Mouse (Mus musculus) kidney, adult 2 months (tissue): ENCODE measurements around the gene Fhl4. TPM values are rescaled to one million over a fixed set of nuclear protein-coding genes. Genes with fewer than 3 reads are reported as not detected.

ENCODE experiments used
- DNase-seq: peaks from one replicate; pipeline ENCODE4 v3.0.0; 2021
- H3K27ac ChIP-seq: fragments of 200-500 bp; 2 replicates; pipeline ENCODE4 v1.5.1; 2012; ENCODE audit warnings: low read depth, low read length, control low read depth, inconsistent platforms; ENCODE audit not compliant: insufficient read depth
- H3K27me3 ChIP-seq: fragments of 200-500 bp; replicated peaks from 2 replicates; pipeline ENCODE4 v1.6.1; 2012; ENCODE audit warnings: mild to moderate bottlenecking, moderate library complexity, low read length, inconsistent platforms; ENCODE audit not compliant: control insufficient read depth, insufficient read depth
- H3K36me3 ChIP-seq: fragments of 200-500 bp; 2 replicates; pipeline ENCODE4 v1.6.1; 2012; ENCODE audit warnings: mild to moderate bottlenecking, moderate library complexity, low read length, inconsistent platforms; ENCODE audit not compliant: control insufficient read depth, insufficient read depth
- H3K4me1 ChIP-seq: fragments of 200-500 bp; 2 replicates; pipeline ENCODE4 v1.6.1; 2011; ENCODE audit warnings: low read length; ENCODE audit not compliant: control insufficient read depth, insufficient read depth
- H3K4me3 ChIP-seq: fragments of 200-500 bp; 2 replicates; pipeline ENCODE4 v1.5.1; 2011; ENCODE audit warnings: mild to moderate bottlenecking, low read depth, low read length, control low read depth; ENCODE audit not compliant: insufficient read depth
- CTCF ChIP-seq: fragments of 200-500 bp; conservative IDR thresholded peaks from 2 replicates; pipeline ENCODE4 v1.5.1; 2011; ENCODE audit warnings: low read depth, mild to moderate bottlenecking, control low read depth, low read length, moderate library complexity, mixed read lengths; ENCODE audit not compliant: insufficient read depth, insufficient read length
- POLR2A ChIP-seq: fragments of 200-500 bp; IDR thresholded peaks from one replicate; pipeline ENCODE4 v1.6.1; 2011; ENCODE audit warnings: low read depth, low read length, control low read depth
- WGBS: fragments of 180-500 bp; shearing (Covaris S2); methylation state at CpG from one replicate; pipeline ENCODE4 v1.1.7; 2018; 5-methylcytosine and 5-hydroxymethylcytosine counted together
- polyA plus RNA-seq: library from polyadenylated mRNA; depleted of rRNA; stranded (reverse); fragments of >200 nt; gene quantifications from 2 replicates; pipeline ENCODE4 v1.2.3, GENCODE M21; 2012; rRNA removed

Gene Fhl4
- polyA plus RNA-seq, 1 experiment = 0.28 TPM

- WGBS = 19% methylated on average over 4 of the region's 4 CpGs
- Histone ChIP-seq H3K27me3 (no peaks in the 10 kb centered on the region), H3K36me3 (no peaks in the 10 kb centered on the region), H3K27ac (no peak overlapping the region), H3K4me1 (no peaks in the 10 kb centered on the region), H3K4me3 (no peak overlapping the region)
- TF ChIP-seq POLR2A (no peak), CTCF (no peak)
- no peak for DNase-seq
Observed at GRCm38 (mm10) chr10:85052451-85052850, 49.8 kb downstream of the Fhl4 start.

DNA sequence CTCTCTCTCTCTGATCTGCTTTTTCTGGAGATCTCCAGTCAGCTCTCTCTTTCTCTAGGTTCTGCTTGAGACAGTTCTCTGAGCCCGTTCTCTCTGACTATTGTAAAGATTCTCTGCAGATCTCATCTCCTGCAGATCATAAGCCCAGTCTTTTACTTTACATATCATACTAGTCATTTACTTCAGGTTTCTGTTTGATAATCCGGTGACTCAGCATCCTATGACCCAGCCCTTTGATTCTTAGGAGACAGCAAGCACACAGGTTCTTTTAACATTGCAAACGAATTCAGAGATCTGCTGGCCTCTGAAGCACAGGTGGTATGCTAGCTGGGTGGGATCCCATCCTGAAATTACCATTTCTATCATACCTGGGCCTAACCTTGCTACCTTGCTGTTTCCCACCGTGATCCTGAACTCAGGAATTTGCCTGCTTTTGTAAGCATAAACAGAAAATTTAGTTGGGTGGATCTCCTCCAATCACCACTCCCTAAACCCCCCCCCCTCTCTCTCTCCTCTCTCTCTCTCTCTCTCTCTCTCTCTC, 51.6 kb downstream of the Fhl4 start:
- Histone ChIP-seq H3K36me3 (no peaks in the 10 kb centered on the region), H3K4me3 (no peak overlapping the region), H3K4me1 (no peaks in the 10 kb centered on the region), H3K27ac (no peak overlapping the region), H3K27me3 (no peaks in the 10 kb centered on the region)
- 54% methylated on average over 4 of the region's 4 CpGs for WGBS
- TF ChIP-seq POLR2A (no peak), CTCF (no peak)
- no peak for DNase-seq

DNA sequence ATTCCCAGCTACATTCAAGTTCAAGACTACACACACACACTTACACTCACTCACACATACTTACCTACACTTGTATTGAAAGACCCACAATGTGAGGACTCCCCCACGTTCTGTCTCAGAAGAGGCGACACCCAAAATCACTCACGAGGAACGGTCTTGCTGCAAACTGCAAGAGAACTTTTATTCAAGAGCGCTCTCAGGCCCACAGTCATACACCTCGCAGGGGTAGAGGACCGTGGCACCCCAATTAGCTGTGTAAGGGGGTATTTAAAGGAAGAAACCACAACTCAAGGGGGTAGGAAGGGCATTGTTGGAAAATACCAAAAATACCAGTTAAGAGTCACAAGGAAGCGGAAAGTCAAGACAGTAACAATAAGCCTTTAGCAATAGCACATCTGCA, 54.3 kb downstream of the Fhl4 start:
- 96% methylated on average over 8 of the region's 8 CpGs for WGBS
- no peak overlapping the region for H3K4me3 ChIP-seq
- H3K27ac ChIP-seq = no peak overlapping the region
- no peaks in the 10 kb centered on the region for H3K36me3 ChIP-seq
- no peak for DNase-seq
- H3K4me1 ChIP-seq = no peaks in the 10 kb centered on the region
- TF ChIP-seq POLR2A = no peak
- no peak for TF ChIP-seq CTCF
- no peaks in the 10 kb centered on the region for H3K27me3 ChIP-seq

DNA sequence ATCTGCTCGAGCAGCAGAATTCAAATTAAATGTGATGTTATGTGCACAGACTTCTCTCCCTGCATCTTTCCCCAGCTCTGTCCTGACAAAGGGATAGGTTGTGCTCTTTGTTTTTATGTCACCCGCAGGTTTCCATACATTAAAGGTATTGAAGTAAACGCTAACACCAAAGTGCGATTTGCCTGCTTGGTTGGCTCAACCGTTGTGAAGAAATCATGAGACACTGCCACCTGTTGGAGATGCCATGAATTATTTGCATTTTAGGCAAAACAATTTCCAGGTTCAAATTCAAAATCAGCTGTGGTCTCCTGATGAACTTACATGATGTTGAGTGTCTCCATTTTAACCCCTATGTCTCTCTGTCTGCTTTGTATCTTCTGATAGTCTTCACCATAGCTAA, 55.7 kb downstream of the Fhl4 start:
- WGBS = 27% methylated on average over 5 of the region's 5 CpGs
- no peaks in the 10 kb centered on the region for H3K27me3 ChIP-seq
- no peaks in the 10 kb centered on the region for H3K36me3 ChIP-seq
- DNase-seq = peak; percentile 29
- TF ChIP-seq POLR2A = no peak
- TF ChIP-seq CTCF = peak; percentile 66
- H3K27ac ChIP-seq = no peak overlapping the region
- no peak overlapping the region for H3K4me3 ChIP-seq
- H3K4me1 ChIP-seq = no peaks in the 10 kb centered on the region

Other genes starting within 250 kb of the Fhl4 start
- gene Ric8b, start 184.9 kb downstream of the Fhl4 start, polyA plus RNA-seq = 12.2 and 13.6 TPM in 2 replicates
- gene Tmem263, start 132 bp upstream of the Fhl4 start, polyA plus RNA-seq = 2.3 and 2.5 TPM in 2 replicates
- 4.9 and 10.1 TPM in 2 replicates for gene Mterf2, start 25.5 kb upstream of the Fhl4 start, polyA plus RNA-seq
- 1.3 TPM in 2 replicates for gene Cry1, start 82.6 kb upstream of the Fhl4 start, polyA plus RNA-seq